Mouse (Mus musculus) frontal cortex, postnatal 36 days (tissue): Measurements from ENCODE around the gene Chst11.

Experiments
- DNase-seq, 2 experiments: peaks; one replicate each; pipeline ENCODE4 v3.0.0; 2022; ENCODE audit warnings: low spot score in 2 of 2

The Chst11 gene

GRCm38 (mm10) chr10:83076816-83077215 lies 91.5 kb downstream of the Chst11 start:
- no peak for DNase-seq

GRCm38 (mm10) chr10:83078723-83079122 lies 93.4 kb downstream of the Chst11 start:
- no peak for DNase-seq

GRCm38 (mm10) chr10:83079755-83080154 lies 94.5 kb downstream of the Chst11 start:
- no peak for DNase-seq

- DNase-seq, result no peak
Measured at GRCm38 (mm10) chr10:83080275-83080741, 95.0 kb downstream of the Chst11 start.

- DNase-seq, result no peak
Measured at GRCm38 (mm10) chr10:83080930-83081329, 95.6 kb downstream of the Chst11 start.

GRCm38 (mm10) chr10:83083946-83084345 lies 98.6 kb downstream of the Chst11 start:
- DNase-seq, result no peak

- no peak for DNase-seq
Measured at GRCm38 (mm10) chr10:83088318-83088717, 103.0 kb downstream of the Chst11 start.

- DNase-seq, result no peak
Measured at GRCm38 (mm10) chr10:83088826-83089225, 103.5 kb downstream of the Chst11 start.

- DNase-seq, result no peak
Measured at GRCm38 (mm10) chr10:83090185-83090584, 104.9 kb downstream of the Chst11 start.

GRCm38 (mm10) chr10:83093705-83094104 lies 108.4 kb downstream of the Chst11 start:
- DNase-seq, result no peak

GRCm38 (mm10) chr10:83094248-83094647 lies 109.0 kb downstream of the Chst11 start:
- no peak for DNase-seq

- no peak for DNase-seq
Measured at GRCm38 (mm10) chr10:83094821-83095725, 109.8 kb downstream of the Chst11 start.

GRCm38 (mm10) chr10:83096257-83096656 lies 111.0 kb downstream of the Chst11 start:
- no peak for DNase-seq

- no peak for DNase-seq
Measured at GRCm38 (mm10) chr10:83098940-83099339, 113.6 kb downstream of the Chst11 start.

- no peak for DNase-seq
Measured at GRCm38 (mm10) chr10:83099669-83100068, 114.4 kb downstream of the Chst11 start.

- DNase-seq, result no peak
Measured at GRCm38 (mm10) chr10:83100890-83101289, 115.6 kb downstream of the Chst11 start.

- DNase-seq, result peak in 1 of 2 experiments; percentile 59
Measured at GRCm38 (mm10) chr10:83101421-83102207, 116.3 kb downstream of the Chst11 start.

- DNase-seq, result no peak
Measured at GRCm38 (mm10) chr10:83102745-83103144, 117.4 kb downstream of the Chst11 start.

GRCm38 (mm10) chr10:83104221-83104620 lies 118.9 kb downstream of the Chst11 start:
- no peak for DNase-seq

- peak; percentile 63 to 75 for DNase-seq
Measured at GRCm38 (mm10) chr10:83106152-83106746, 121.0 kb downstream of the Chst11 start.

- no peak for DNase-seq
Measured at GRCm38 (mm10) chr10:83107385-83107784, 122.1 kb downstream of the Chst11 start.
